Mouse (Mus musculus): ENCODE data around the gene Zmiz1. TPM values are rescaled to one million over a fixed set of nuclear protein-coding genes. Genes with fewer than 3 reads are reported as not detected.
A peak's percentile ranks its signal among the peaks of the same experiment; 100 is the strongest.

Zmiz1 gene
- polyA plus RNA-seq, 1 experiment from 2014 or later = 9.1 TPM

DNA sequence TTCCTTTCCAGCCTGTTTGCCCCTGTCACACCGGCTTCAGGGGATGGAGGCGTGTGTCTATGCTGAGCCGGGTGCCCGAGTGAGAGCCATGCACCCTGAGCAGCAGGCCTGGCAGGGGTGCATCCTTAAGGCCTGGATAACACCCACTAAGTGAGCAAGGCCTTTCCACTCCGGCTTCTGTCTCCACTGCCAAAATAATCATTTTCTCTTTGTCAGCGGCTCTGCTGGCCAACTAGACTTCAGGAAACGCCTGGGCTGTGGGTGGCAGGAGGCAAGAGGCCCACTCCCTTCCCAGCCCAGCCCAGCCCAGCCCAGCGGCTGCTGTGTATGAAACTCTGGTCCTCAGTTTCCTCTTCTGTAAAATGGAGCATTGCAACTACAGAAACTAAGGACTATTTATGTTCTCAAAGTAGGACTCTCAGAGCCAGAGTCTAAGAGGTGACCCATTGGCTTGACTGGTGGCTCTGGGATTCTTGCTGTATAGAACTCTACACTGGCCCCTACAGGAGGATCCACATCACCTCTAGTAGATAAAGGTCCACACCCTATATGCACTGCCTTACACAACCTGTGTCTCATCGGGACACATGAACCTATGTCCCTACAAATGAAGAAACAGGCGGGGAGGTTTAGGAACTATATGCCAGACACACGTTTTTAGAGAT, 76.1 kb downstream of the Zmiz1 start:
- H3K27me3 ChIP-seq (replicated peaks) = no peaks in the 10 kb centered on the region
- no peak overlapping the region for H3K4me3 ChIP-seq
- no peaks in the 10 kb centered on the region for H3K9me3 ChIP-seq (replicated peaks)
- 19% methylated on average over 11 of the region's 11 CpGs for WGBS (ENCODE audit: insufficient replicate concordance)
- peak overlapping the region; percentile 79 for H3K27ac ChIP-seq
- peaks cover 36% of the 10 kb centered on the region for H3K36me3 ChIP-seq
- ATAC-seq = peak; percentile 63
- H3K9ac ChIP-seq = peak overlapping the region; percentile 54
- peaks cover 85% of the 10 kb centered on the region for H3K4me1 ChIP-seq
- H3K4me2 ChIP-seq = peak overlapping the region; percentile 50

- peaks cover 40% of the 10 kb centered on the region for H3K36me3 ChIP-seq
- H3K9me3 ChIP-seq (replicated peaks) = no peaks in the 10 kb centered on the region
- H3K4me1 ChIP-seq = peaks cover 84% of the 10 kb centered on the region
- no peak for ATAC-seq
- no peaks in the 10 kb centered on the region for H3K27me3 ChIP-seq (replicated peaks)
- H3K9ac ChIP-seq = peak overlapping the region; percentile 54
- WGBS (ENCODE audit: insufficient replicate concordance) = 74% methylated on average over 4 of the region's 4 CpGs
- no peak overlapping the region; the same call in 1 of the 2 replicates for H3K4me2 ChIP-seq
- H3K4me3 ChIP-seq = no peak overlapping the region
- H3K27ac ChIP-seq = peak overlapping the region; percentile 79
Observed at GRCm38 (mm10) chr14:25535583-25535943, 76.6 kb downstream of the Zmiz1 start.

DNA sequence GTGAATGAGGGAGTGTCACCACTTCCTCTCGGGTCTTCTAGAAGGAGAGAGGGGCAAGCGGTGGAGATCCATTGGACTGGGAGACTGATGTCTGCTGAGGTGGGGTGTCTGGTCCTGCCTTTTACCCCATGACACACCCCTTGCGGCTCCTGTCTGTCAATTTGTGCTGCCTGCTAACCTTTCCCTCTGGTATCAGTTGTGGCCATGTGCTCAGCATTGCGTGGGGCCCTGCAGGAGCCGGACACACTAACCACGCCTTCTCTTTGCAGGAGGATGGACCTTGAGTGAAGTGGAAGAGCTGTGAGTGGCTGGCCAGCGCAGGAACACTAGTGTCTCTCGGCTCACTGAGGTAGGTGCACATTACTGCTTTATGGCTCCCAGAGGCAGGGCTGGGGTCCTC, 77.5 kb downstream of the Zmiz1 start:
- Histone ChIP-seq H3K4me3 (no peak overlapping the region), H3K27ac (peak overlapping the region; percentile 79), H3K4me2 (peak overlapping the region; percentile 53), H3K27me3 (replicated peaks) (no peaks in the 10 kb centered on the region), H3K9ac (peak overlapping the region; percentile 33; the same call in 1 of the 2 replicates), H3K4me1 (peaks cover 83% of the 10 kb centered on the region), H3K36me3 (peaks cover 48% of the 10 kb centered on the region), H3K9me3 (replicated peaks) (no peaks in the 10 kb centered on the region)
- 49% methylated on average over 8 of the region's 8 CpGs for WGBS (ENCODE audit: insufficient replicate concordance)
- ATAC-seq = peak; percentile 75

GRCm38 (mm10) chr14:25537351-25537750, 78.4 kb downstream of the Zmiz1 start:
- no peak overlapping the region for H3K9ac ChIP-seq

GRCm38 (mm10) chr14:25538522-25538921, 79.5 kb downstream of the Zmiz1 start:
- H3K4me1 ChIP-seq = peaks cover 72% of the 10 kb centered on the region
- WGBS (ENCODE audit: insufficient replicate concordance) = 78% methylated on average over 2 of the region's 2 CpGs
- peak overlapping the region; percentile 5; the same call in 1 of the 2 replicates for H3K27ac ChIP-seq
- H3K9ac ChIP-seq = no peak overlapping the region
- ATAC-seq = no peak
- H3K9me3 ChIP-seq (replicated peaks) = no peaks in the 10 kb centered on the region
- H3K4me3 ChIP-seq = no peak overlapping the region
- H3K4me2 ChIP-seq = no peak overlapping the region
- H3K36me3 ChIP-seq = peaks cover 48% of the 10 kb centered on the region
- H3K27me3 ChIP-seq (replicated peaks) = no peaks in the 10 kb centered on the region

More at GRCm38 (mm10) chr14:25537351-25537750, 78.4 kb downstream of the Zmiz1 start:
- Histone ChIP-seq H3K9me3 (replicated peaks) (no peaks in the 10 kb centered on the region), H3K4me2 (peak overlapping the region; percentile 53; the same call in 1 of the 2 replicates), H3K4me1 (peaks cover 75% of the 10 kb centered on the region), H3K27ac (0 out of 2 replicates have a peak overlapping the region, but pooled peaks have one; percentile 10), H3K27me3 (replicated peaks) (no peaks in the 10 kb centered on the region), H3K36me3 (peaks cover 48% of the 10 kb centered on the region), H3K4me3 (no peak overlapping the region)
- WGBS (ENCODE audit: insufficient replicate concordance) = 90% methylated on average over 1 of the region's 1 CpGs
- ATAC-seq = no peak

- no peak for ATAC-seq
- no peaks in the 10 kb centered on the region for H3K27me3 ChIP-seq (replicated peaks)
- 83% methylated on average over 10 of the region's 10 CpGs for WGBS (ENCODE audit: insufficient replicate concordance)
- H3K4me1 ChIP-seq = peaks cover 61% of the 10 kb centered on the region
- H3K27ac ChIP-seq = no peak overlapping the region
- H3K4me3 ChIP-seq = no peak overlapping the region
- no peak overlapping the region for H3K4me2 ChIP-seq
- peaks cover 53% of the 10 kb centered on the region for H3K36me3 ChIP-seq
- H3K9me3 ChIP-seq (replicated peaks) = no peaks in the 10 kb centered on the region
- H3K9ac ChIP-seq = no peak overlapping the region
Observed at GRCm38 (mm10) chr14:25539493-25540116, 80.6 kb downstream of the Zmiz1 start.

DNA sequence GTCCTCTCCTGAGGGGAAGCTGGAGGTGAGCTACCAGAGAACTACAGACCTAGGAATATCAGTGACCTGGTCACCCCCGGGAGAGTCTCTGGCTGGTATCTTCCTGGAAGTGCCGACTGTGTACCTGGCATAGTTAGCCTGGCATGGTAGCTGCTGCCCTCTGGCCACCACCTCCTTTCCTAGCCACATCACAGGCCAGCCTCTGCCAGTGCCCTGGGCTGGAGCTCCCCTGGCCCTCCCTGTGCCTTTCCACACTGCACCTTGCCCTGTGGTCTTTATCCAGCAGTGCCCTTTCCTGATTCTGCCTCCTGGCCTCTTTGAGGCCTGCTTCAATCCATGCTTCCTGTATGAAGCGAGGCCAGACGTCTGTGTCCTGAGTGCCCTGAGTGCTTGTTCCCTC, 81.2 kb downstream of the Zmiz1 start:
- Histone ChIP-seq H3K36me3 (peaks cover 57% of the 10 kb centered on the region), H3K27me3 (replicated peaks) (no peaks in the 10 kb centered on the region), H3K9ac (no peak overlapping the region), H3K9me3 (replicated peaks) (no peaks in the 10 kb centered on the region), H3K27ac (no peak overlapping the region), H3K4me3 (no peak overlapping the region), H3K4me2 (no peak overlapping the region), H3K4me1 (peaks cover 55% of the 10 kb centered on the region)
- 69% methylated on average over 4 of the region's 4 CpGs for WGBS (ENCODE audit: insufficient replicate concordance)
- ATAC-seq = no peak

GRCm38 (mm10) chr14:25541213-25541612, 82.2 kb downstream of the Zmiz1 start:
- Histone ChIP-seq H3K27me3 (replicated peaks) (no peaks in the 10 kb centered on the region), H3K9me3 (replicated peaks) (no peaks in the 10 kb centered on the region), H3K9ac (no peak overlapping the region), H3K27ac (no peak overlapping the region; the same call in 1 of the 2 replicates), H3K4me3 (no peak overlapping the region), H3K36me3 (peaks cover 62% of the 10 kb centered on the region), H3K4me1 (peaks cover 45% of the 10 kb centered on the region), H3K4me2 (no peak overlapping the region)
- WGBS (ENCODE audit: insufficient replicate concordance) = 80% methylated on average over 5 of the region's 5 CpGs
- no peak for ATAC-seq

DNA sequence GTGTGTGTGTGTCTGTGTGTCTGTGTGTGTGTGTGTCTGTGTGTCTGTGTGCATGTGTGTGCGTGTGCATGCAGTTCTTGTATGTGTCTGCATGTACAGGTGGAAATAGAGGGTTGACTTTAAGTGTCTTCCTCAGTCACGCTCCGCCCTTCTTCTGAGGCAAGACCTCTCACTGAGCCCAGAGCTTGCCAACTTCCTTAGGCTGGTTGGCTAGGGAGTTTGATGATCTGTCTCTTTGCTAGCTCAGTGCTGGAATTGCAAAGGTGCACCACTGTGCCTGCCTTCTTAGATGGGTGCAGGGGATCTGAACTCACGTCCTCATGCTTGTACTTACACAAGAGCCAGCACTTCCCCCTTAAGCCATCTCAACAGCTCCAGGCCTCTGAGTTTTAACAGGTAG, 84.1 kb downstream of the Zmiz1 start:
- Histone ChIP-seq H3K27ac (no peak overlapping the region), H3K4me2 (no peak overlapping the region), H3K9ac (no peak overlapping the region), H3K4me1 (peaks cover 44% of the 10 kb centered on the region), H3K27me3 (replicated peaks) (no peaks in the 10 kb centered on the region), H3K4me3 (no peak overlapping the region), H3K9me3 (replicated peaks) (no peaks in the 10 kb centered on the region), H3K36me3 (peaks cover 58% of the 10 kb centered on the region)
- 85% methylated on average over 4 of the region's 4 CpGs for WGBS (ENCODE audit: insufficient replicate concordance)
- no peak for ATAC-seq

DNA sequence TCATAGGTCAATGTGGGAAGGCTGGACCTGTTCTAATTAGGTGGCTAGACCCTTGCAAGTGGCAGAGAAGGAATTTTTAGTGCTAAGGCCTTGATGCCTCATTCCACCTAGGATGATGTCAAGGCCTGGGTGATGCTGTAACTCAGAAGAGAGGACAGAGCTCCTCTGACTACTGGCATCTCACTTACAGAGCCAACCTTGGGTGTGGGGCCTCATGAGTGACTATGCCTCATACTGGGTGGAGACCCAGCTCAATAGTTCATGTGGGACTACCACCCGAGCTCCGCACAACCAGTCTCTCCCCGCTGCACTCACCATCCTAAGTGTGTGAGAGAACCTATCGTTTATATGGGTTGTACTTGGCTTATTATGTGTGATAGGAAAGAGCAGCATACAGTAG, 84.9 kb downstream of the Zmiz1 start:
- no peaks in the 10 kb centered on the region for H3K27me3 ChIP-seq (replicated peaks)
- ATAC-seq = no peak
- H3K9ac ChIP-seq = no peak overlapping the region
- 80% methylated on average over 4 of the region's 4 CpGs for WGBS (ENCODE audit: insufficient replicate concordance)
- H3K4me3 ChIP-seq = no peak overlapping the region
- peaks cover 61% of the 10 kb centered on the region for H3K36me3 ChIP-seq
- H3K9me3 ChIP-seq (replicated peaks) = no peaks in the 10 kb centered on the region
- H3K4me1 ChIP-seq = peaks cover 53% of the 10 kb centered on the region
- H3K27ac ChIP-seq = no peak overlapping the region
- H3K4me2 ChIP-seq = no peak overlapping the region

DNA sequence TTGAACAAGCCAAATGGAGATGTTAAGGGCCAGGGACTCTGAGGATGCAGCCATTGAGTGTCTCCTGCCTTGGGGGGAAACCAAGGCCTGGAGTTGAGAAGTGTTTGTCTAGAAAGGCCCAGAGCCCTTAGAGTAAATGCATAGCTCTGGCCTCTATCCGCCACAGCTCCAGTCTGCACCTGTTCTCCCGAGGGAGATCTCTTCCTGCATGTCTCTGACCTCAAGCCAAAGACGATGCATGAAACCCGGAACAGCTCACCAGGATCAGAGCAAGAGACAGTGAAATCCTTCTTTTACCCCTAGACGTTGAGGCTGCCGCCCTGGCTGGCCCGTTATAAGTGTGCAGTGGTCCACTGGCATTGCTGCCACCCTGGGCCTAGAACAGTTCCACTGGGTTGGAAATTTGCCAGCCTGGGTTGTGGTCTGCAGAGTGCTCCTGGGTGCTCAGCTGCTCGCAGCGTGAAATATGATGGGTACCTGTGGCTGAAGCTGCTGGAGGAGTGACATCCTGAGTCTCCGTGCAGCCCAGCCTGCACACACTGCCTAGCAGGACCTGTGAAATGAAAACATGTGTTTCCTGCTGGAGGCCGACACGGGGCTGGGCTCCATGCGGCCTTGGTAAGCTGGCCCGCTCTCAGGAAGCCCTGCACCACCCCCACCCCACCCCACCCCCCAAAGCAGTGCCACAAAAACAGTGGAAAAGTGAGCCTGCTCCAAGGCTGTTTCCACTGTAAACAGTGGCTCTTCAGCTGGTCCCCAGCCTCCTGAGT, 88.1 kb downstream of the Zmiz1 start:
- peaks cover 34% of the 10 kb centered on the region for H3K4me1 ChIP-seq
- WGBS (ENCODE audit: insufficient replicate concordance) = 57% methylated on average over 14 of the region's 14 CpGs
- H3K4me3 ChIP-seq = no peak overlapping the region
- no peaks in the 10 kb centered on the region for H3K27me3 ChIP-seq (replicated peaks)
- 0 out of 2 replicates have a peak, but pooled peaks have one; percentile 25 for ATAC-seq
- no peak overlapping the region for H3K4me2 ChIP-seq
- no peaks in the 10 kb centered on the region for H3K9me3 ChIP-seq (replicated peaks)
- 0 out of 2 replicates have a peak overlapping the region, but pooled peaks have one; percentile 37 for H3K27ac ChIP-seq
- peaks cover 42% of the 10 kb centered on the region for H3K36me3 ChIP-seq
- H3K9ac ChIP-seq = no peak overlapping the region

DNA sequence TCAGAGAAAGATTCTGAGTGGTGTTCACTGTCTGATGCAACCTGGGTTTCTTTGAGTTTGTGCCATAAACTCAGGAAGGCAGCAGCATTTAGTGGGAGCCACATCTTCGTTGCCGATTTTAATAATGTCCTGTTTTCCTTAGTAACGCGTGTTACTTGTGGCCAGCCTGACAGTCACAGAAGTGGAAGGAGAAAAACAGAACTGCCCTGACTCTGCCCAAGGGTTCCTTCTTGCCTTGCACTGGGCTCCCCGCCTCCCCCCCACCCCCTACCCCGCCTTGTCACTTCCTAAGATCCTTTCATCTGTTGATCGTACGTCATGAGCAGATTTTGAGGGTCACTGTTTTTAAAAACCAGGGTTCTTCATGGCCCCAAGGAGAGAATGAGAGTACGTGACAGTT, 88.9 kb downstream of the Zmiz1 start:
- H3K4me1 ChIP-seq = peaks cover 31% of the 10 kb centered on the region
- peaks cover 42% of the 10 kb centered on the region for H3K36me3 ChIP-seq
- H3K4me2 ChIP-seq = no peak overlapping the region
- no peak overlapping the region for H3K9ac ChIP-seq
- no peak for ATAC-seq
- H3K4me3 ChIP-seq = no peak overlapping the region
- H3K9me3 ChIP-seq (replicated peaks) = no peaks in the 10 kb centered on the region
- H3K27me3 ChIP-seq (replicated peaks) = no peaks in the 10 kb centered on the region
- WGBS (ENCODE audit: insufficient replicate concordance) = 57% methylated on average over 9 of the region's 9 CpGs
- 0 out of 2 replicates have a peak overlapping the region, but pooled peaks have one; percentile 37 for H3K27ac ChIP-seq
